Mouse (Mus musculus): Measurements from ENCODE around the gene Ackr1. TPM values are rescaled to one million over a fixed set of nuclear protein-coding genes. Genes with fewer than 3 reads are reported as not detected.
A peak's percentile ranks its signal among the peaks of the same experiment; 100 is the strongest.

The Ackr1 gene
- total RNA-seq, 1 experiment from 2014 or later, result not detected

DNA sequence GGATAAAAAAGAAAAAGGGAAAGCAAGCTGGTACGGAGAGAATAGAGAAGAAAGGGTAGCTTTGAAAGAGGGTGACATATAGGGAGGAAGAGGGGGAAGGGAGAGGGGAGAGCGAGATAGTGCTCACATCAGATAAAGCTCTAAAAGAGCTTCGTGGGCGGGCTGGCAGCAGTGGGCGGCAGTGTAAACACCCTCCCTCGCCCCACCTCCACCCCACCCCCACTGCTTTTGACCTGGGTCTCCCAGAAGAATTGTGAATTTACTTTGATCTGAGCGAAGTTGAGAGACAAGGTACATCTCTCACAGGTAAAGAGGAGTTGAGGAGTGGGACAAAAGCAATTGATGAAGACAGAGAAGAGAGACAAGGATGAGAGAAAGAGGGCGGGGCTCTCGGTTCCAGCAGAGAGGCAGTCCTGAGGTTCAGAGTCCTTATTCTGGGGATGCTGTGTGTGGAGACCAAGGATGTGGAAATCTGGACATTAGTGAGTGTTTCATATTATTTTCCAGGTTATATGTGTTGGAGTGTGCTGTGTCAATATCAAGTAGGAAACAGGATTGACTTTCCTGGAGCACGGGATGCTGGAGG is 16.9 kb upstream of the Ackr1 start, which contains the start of gene Aim2:
Aim2 (plus strand) TSS at position 508 of the 586 bp plus-strand sequence.
- ATAC-seq (replicated peaks; ENCODE audit: insufficient number of reproducible peaks, low FRiP score, low TSS enrichment, poor library complexity, severe bottlenecking), result no peak

DNA sequence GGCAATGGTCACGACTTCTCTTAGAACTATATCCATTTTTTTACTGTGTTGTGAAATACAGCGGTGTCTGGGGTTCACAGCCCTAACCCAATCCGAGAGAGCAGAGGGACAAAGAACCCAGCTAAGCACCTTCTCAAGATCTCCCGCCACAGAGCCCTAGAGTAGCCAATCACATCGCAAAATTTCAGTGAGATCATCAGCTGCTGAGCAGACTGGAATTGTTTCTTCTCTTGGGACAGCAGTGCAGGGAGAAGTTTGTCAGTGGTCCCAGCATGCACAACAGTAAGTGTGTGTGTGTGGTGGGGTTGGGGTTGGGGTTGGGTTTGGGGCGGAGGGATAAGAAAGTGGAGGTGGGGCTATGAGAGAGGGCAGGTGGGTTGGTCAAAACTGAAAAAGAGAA is 16.4 kb upstream of the Ackr1 start:
- no peak for ATAC-seq (replicated peaks; ENCODE audit: insufficient number of reproducible peaks, low FRiP score, low TSS enrichment, poor library complexity, severe bottlenecking)

DNA sequence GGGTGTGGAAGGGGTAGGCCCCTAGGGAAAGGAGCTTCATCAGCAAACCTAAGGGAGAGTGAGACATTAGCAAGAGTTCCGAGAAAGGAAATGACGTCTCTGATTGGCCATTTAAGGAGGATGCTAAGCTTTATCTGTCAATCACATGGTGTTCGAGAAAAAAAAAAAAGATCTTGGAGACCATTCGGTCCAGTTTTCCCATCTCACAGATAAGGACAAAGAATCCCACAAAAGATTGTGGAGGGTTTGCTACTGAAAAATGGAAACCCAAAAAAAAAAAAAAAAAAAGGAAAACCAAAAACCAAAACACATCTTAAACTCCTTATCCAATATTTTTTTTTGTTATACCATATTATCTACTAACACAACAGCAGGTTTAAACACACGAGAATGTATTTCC is 15.6 kb upstream of the Ackr1 start:
- ATAC-seq (replicated peaks; ENCODE audit: insufficient number of reproducible peaks, low FRiP score, low TSS enrichment, poor library complexity, severe bottlenecking), result no peak

DNA sequence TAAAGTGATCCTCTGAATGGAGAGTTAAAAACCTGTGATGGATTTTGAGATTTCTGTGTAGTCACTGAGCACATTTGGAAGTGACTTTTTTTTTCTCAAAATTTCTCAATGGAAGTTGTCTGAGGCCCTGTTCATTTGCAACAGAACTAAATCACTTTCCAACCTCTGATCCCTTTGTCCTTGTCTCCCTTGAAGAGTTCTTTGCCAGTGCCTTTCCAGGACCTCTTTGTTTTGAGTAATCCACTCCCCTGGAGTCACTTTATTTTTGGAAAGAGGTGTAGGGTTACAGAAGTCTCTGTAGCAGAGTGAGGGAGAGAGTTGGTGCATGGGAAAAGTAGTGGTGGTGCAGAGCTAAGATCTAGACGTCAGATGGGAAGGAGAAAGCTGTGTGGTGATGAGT is 15.0 kb upstream of the Ackr1 start:
- ATAC-seq (replicated peaks; ENCODE audit: insufficient number of reproducible peaks, low FRiP score, low TSS enrichment, poor library complexity, severe bottlenecking), result no peak

DNA sequence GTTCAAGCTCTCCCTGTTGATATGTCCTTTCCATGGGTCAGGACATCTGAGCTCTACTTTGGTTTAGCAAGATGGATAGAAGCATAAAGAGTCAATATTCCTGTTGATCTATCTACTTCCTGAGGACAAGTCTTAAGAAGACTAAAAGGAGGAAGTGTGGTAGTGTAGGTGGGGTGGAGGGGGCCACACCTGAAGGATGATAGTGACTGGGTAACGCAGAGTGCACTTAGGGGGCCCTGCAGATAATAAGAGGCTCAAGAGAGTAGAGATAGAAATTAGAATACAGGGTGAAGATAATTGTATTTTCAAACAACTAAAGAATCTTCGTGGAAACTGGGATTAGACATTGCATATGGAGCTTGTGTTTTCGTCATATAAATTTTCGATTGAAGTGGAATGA is 11.6 kb upstream of the Ackr1 start:
- no peak for ATAC-seq (replicated peaks; ENCODE audit: insufficient number of reproducible peaks, low FRiP score, low TSS enrichment, poor library complexity, severe bottlenecking)

DNA sequence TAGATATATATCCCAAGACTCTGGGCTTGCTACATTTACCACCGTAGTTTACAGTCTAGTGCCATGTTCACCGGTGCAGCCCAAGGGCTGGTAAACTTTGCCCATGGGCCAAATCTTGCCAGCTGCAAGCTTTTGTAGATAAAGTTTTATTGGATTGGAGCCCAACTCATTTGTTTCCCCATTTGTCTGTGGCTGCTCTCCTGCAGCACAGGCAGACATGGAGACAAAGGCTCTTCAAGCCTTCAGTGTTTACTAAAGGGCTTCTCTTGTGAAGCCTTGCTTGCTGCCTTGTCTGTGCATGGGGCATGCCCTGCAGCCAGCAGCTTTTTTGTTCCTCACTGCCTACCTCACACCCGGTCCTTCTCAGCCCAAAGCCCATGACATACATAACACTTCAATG is 10.4 kb upstream of the Ackr1 start:
- ATAC-seq (replicated peaks; ENCODE audit: insufficient number of reproducible peaks, low FRiP score, low TSS enrichment, poor library complexity, severe bottlenecking), result no peak

DNA sequence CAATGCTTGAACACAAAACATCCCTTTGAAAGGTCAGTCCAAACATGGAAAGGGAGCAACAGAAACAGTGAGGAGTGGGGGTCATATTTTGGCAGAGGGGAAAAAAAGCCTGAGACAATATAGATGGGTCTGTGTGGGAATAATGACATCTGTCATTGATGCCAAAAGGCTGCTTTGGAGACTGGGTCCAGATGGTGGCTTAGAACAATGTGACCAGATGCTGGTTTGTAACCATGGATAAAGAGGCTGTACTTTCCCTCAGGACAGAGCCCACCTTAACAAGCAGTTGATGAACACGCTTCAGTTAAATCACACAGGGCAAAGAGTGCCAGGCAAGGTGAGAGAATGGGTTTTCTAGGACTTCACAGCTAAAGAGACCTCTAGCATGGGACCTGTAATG is 8.9 kb upstream of the Ackr1 start:
- no peak for ATAC-seq (replicated peaks; ENCODE audit: insufficient number of reproducible peaks, low FRiP score, low TSS enrichment, poor library complexity, severe bottlenecking)

DNA sequence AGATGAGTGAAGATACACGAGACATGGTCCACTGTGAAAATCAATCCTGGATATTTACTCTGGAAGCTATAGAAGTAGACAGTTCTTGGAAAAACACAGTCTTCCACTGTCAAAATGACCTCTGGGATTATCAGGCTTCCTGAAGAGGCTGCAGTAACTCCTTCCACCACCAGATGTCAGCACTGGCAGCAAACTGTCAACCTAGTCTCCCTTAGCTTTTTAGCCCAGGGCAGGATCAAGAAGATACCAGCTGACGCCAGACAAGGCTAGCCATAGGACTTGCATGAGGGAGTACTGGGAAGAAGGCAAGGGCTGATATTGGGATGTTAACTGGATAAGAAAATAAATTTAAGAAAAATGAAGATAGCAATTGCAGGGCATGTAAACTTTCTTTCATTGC is 6.0 kb upstream of the Ackr1 start:
- ATAC-seq (replicated peaks; ENCODE audit: insufficient number of reproducible peaks, low FRiP score, low TSS enrichment, poor library complexity, severe bottlenecking), result peak; percentile 69

DNA sequence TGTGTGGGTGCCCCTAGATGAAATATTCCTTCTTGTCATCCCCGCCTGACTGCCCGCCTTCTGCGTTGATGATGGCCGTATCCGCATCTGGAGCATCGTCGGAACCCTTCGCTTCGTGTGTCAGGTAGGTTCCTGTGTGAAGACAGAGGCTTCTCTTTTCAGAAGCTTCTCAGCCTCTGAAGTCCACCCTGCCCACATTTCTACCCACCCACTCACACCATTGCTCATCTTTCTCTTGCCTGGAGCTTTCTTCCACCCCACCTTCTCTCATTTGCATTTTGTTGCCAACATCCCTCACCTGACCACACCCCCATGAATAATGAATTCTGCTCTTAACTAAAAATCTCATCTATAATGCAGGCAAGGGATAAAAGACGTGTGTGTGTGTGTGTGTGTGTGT is 3.5 kb upstream of the Ackr1 start:
- no peak for ATAC-seq (replicated peaks; ENCODE audit: insufficient number of reproducible peaks, low FRiP score, low TSS enrichment, poor library complexity, severe bottlenecking)

DNA sequence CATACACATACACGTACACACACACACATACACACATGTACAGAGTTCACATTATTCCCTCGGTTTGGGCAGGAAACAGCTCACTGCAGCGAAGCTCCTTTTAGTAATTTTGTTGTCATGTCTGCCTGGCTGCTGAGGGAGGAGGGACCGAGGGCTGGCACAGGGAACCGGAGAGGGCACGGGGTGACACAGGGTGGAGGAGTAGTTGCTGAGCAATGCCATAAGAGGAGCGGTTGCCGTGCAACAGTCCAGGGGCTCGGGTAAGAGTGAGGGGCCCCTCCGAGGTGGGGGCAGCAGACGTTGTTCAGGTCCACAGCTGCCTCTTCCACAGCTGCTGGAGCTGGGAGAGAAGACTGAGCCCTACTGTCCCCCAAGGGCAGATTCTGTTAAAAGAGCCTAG is 2.4 kb upstream of the Ackr1 start:
- ATAC-seq (replicated peaks; ENCODE audit: insufficient number of reproducible peaks, low FRiP score, low TSS enrichment, poor library complexity, severe bottlenecking), result no peak

DNA sequence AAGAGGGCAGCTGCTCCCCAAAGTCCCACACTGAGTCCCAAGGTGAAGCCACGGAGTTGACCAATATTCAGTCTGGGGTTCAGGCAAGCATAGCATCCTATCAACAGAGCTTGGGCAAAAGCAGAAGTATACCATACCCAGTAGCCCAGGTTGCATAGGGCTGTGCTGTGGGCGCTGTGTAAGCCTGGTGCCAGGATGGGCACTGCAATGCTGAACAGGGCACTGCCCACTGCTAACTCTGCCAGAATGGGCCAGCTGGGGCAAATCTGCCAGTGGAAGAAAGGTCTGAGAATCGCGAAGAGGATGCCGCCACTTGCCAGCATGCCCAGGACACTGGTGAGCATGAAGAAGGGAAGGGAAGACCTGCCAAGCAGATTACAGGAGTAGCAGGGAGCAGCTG is 1.1 kb downstream of the Ackr1 start:
- 0 out of 2 replicates have a peak, but pooled peaks have one; percentile 16 for ATAC-seq (replicated peaks; ENCODE audit: insufficient number of reproducible peaks, low FRiP score, low TSS enrichment, poor library complexity, severe bottlenecking)

DNA sequence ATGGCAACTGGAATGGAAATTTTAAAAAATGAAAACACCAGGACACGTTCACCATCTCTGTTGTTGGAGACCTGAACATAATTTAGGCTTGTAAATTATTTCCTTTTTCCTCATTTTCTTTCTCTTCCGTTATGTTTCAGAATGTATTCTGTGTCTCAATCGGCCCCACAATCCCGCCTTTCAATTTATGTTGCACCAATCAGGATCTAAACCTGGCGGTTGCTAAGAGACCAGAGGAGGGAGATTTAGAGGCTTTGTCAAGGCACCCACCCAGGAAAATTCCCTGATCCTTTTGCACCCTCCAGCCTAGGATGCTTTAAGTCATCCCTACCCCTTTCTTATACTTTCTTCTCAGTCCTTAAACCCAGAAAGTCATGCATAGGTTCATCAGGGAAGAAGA is 3.8 kb downstream of the Ackr1 start:
- ATAC-seq (replicated peaks; ENCODE audit: insufficient number of reproducible peaks, low FRiP score, low TSS enrichment, poor library complexity, severe bottlenecking), result no peak

DNA sequence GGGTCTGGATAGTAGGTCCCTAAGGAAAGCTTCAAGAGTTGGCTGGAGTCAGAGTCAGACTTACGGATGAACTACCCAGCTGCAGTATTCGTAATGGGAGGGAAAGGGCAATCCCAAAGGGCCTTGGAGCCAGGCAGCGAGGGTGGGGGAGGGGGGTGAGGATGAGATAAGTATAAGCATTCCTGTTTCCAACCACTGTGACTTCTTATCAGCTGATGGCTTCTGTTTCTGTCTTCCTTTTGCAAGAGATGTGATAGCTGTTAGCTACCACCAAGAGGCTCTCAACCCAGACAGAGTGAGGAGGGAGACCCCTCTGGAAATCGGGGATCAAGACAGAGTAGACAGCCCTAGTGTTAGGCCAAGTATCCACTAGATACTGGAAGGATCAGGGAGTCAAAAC is 4.4 kb downstream of the Ackr1 start:
- no peak for ATAC-seq (replicated peaks; ENCODE audit: insufficient number of reproducible peaks, low FRiP score, low TSS enrichment, poor library complexity, severe bottlenecking)

DNA sequence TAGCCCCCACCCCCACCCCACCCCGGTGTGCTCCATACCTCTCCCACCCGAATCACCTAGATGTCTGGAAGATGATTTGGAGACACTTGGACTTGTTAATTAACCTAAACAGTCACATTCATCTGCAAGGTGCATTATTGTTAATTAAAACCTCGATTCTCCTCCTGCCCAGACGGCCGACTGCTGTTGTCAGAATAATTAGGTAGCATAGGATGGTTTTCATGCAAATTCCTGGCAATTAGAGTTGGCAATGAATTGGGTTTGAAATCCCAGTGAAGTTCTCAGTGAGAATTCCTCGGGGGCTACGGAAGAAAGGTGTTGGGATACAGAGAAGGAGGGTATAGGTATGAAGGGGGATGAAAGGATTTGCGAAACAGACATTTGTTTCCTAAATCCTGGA is 5.1 kb downstream of the Ackr1 start:
- ATAC-seq (replicated peaks; ENCODE audit: insufficient number of reproducible peaks, low FRiP score, low TSS enrichment, poor library complexity, severe bottlenecking), result no peak

DNA sequence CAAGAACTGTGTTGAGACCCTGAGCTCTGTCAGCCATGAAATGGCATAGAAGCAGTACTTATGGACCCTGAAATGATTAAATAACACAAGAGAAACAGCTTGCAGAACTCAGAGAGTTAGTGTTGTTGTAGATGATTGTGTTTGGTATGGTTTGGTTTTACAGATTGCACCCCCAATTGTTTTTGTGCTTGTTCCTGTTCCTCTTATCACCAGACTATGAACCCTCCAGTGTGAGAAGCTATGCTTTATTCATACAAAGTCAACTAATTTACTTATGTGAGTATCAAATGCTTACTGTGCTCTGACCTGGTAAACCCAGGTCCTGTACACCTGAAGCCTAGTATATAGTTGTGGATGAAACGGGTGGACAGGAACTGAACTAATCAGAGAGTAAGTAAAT is 7.0 kb downstream of the Ackr1 start:
- no peak for ATAC-seq (replicated peaks; ENCODE audit: insufficient number of reproducible peaks, low FRiP score, low TSS enrichment, poor library complexity, severe bottlenecking)

DNA sequence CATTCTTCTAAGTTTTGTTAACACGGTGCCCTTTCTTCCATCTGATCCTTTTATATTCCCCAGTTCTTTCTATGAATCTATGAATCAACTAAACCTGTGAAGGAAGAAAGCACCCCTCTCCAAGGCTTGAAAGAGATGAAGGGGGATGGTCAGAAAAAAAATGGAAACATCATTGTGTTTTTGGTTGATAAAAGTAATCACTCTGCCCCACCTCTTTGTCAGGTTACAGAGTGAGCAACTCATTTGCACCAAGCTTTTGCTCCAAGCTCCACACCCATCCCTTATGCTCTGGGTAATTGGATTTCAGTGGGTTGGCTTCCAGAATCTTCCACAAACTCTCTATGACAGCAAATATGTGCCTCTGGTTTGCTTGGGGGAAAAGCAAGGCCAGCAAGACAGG is 8.2 kb downstream of the Ackr1 start:
- ATAC-seq (replicated peaks; ENCODE audit: insufficient number of reproducible peaks, low FRiP score, low TSS enrichment, poor library complexity, severe bottlenecking), result no peak

DNA sequence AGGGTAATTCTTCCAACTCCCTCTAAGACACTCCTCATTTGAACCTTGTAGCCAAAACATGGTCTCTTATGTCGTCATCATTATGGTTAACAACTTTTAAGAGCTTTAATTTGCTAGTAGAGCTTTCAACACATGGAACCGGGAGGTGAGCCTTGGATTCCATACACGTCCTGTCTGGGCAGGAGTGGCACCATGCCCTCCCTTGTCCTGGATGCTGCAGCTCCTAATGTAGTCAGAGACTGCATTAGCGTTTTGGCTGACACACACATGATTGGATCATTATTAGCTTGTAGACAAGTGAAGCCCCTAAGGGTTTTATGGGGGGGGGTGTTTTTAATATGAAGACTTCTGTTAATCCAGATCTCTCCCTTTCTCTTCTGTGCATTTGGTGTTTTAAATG is 8.6 kb downstream of the Ackr1 start:
- ATAC-seq (replicated peaks; ENCODE audit: insufficient number of reproducible peaks, low FRiP score, low TSS enrichment, poor library complexity, severe bottlenecking), result no peak

DNA sequence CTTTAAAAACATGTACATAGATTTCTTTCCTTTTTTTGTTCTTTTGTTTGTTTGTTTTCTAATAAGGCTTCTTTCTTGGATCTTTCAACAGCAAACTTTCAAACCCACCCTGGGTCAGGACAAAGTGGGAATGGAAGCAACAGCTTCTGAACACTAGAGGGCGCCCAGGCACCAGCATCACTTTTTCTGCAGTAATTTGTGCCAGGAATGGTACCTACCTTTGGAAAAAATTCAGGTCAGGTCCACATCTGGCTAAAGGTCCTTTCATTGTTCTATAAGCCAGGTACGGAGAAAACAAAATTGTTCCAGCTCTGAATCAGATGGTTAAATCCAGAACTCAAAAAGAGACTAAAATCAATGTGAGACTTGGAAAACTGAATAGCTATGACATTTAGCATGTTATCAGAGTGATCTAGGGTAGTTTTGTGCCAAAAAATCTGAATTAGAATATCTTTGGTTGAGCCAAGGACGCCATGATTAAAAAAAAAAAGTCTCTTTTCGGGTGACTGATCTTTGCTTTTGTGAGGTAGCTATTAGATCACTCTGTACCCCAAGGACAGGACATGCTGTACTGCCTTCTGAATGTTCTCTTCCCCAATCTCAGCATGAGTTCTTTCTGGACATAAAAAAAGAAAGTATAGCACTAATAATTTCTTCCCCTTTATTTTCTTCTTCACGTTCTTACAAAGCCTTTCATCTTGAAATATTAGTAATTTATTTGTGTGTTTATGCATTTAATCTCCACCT is 9.5 kb downstream of the Ackr1 start:
- ATAC-seq (replicated peaks; ENCODE audit: insufficient number of reproducible peaks, low FRiP score, low TSS enrichment, poor library complexity, severe bottlenecking), result no peak

DNA sequence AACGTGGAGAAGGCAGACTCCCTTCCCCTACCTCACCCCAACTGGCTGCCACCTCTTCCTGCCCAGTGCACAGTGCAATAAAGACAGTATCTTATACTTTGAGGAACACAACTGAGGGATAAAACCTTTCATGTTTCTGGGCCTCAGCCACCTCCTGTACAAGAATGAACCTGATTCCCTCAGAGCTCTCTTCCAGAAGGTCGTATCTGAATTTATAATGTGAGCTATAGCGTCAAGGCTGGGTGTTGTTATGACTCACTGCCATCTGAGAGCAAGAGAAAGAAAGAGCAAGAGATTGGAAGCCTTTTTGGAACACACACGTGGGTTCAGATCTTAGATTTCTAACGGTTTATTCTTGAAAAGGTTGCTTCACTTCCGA is 11.3 kb downstream of the Ackr1 start:
- no peak for ATAC-seq (replicated peaks; ENCODE audit: insufficient number of reproducible peaks, low FRiP score, low TSS enrichment, poor library complexity, severe bottlenecking)

DNA sequence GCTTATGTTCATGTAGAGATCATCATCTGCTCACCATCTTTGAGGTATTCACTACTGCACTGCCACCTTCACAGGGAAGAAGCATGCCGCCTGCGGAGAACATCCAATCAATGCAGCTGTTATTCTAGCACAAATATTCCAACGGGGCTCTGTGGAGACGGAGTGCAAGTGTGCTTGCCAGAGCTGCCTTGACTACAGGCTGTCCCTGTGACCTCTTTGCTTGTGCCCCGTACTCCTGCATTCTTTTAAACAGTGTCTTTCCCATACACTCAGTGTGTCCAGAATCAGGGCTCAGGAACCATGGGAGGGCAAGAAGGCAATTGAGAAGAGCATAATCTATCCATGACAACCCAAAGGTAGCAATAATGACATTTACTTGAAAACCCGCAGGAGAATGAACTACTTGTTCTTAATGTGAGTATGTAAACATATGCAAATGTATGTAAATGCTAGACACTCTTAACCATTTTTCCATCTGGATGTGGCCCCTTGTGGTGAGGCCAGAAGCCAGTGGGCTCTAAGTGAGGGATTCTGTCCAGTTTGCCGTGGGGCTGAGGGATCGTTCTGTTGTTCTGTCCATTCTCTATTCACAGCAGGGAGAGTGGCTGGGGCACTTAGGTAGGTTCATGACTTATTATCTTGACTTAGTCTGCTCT is 11.8 kb downstream of the Ackr1 start:
- ATAC-seq (replicated peaks; ENCODE audit: insufficient number of reproducible peaks, low FRiP score, low TSS enrichment, poor library complexity, severe bottlenecking), result 0 out of 2 replicates have a peak, but pooled peaks have one; percentile 3

Data from monocyte, adult 5-6 weeks (primary cell).